Mouse (Mus musculus): ENCODE data around the gene Afmid. TPM values are rescaled to one million over a fixed set of nuclear protein-coding genes. Genes with fewer than 3 reads are reported as not detected.

The Afmid gene
- polyA plus RNA-seq, 1 experiment: 17.7 TPM

DNA sequence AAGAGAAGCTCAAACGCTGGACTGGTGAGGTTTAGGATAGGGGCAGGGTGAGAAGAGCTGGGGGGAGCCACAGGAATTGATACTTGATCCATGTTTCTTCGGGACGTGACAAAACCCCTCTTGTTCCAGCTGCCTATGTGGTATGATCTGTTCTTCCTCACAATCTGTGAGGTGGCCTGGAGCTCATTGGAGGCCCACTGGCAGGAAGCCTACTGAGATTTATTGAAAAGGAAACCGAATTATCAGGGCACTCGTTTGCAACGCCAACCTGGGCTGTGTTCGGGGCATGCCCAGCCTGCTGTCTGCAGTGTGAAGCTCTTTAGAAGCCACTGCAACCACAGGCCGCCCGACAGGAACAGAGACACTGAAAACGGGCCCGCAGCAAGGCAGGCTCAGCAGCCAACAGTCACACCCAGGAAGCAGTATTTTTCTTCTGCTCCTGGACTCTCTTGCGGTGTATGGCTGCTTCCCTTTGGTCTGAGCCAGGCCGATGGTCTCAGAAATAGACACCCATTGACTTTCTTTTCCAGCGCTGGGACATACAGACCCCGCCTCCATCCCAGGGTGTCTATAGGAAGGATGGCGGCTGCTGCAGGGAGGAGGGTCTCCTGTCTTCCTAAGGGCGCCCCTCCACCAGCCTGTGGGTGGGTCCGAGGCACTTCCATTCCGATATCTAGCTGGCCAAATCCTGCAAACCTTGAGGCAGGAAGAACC, 22.7 kb downstream of the Afmid start:
- H3K27ac ChIP-seq (ENCODE audit: control insufficient read depth, insufficient read depth, low read length): peak overlapping the region; percentile 78
- peak; percentile 64 for DNase-seq
- WGBS: 2% methylated on average over 19 of the region's 19 CpGs
- TF ChIP-seq CTCF (IDR thresholded peaks at IDR 0.05; ENCODE audit: borderline replicate concordance, control insufficient read depth, extremely low read depth, insufficient read depth, low read length, poor library complexity) (no peak), POLR2A (IDR thresholded peaks at IDR 0.05; ENCODE audit: control insufficient read depth, extremely low read depth, insufficient read depth, low read length, poor library complexity) (no peak)
- H3K27me3 ChIP-seq (ENCODE audit: control insufficient read depth, insufficient read depth, low read length): no peaks in the 10 kb centered on the region
- peaks cover 12% of the 10 kb centered on the region for H3K4me1 ChIP-seq (replicated peaks; ENCODE audit: control insufficient read depth, insufficient read depth, low read length)
- H3K4me3 ChIP-seq (ENCODE audit: control insufficient read depth, insufficient read depth, low read length): peak overlapping the region; percentile 64
- peaks cover 4% of the 10 kb centered on the region; the same call in 1 of the 2 replicates for H3K36me3 ChIP-seq (ENCODE audit: control insufficient read depth, insufficient read depth, low read length)

DNA sequence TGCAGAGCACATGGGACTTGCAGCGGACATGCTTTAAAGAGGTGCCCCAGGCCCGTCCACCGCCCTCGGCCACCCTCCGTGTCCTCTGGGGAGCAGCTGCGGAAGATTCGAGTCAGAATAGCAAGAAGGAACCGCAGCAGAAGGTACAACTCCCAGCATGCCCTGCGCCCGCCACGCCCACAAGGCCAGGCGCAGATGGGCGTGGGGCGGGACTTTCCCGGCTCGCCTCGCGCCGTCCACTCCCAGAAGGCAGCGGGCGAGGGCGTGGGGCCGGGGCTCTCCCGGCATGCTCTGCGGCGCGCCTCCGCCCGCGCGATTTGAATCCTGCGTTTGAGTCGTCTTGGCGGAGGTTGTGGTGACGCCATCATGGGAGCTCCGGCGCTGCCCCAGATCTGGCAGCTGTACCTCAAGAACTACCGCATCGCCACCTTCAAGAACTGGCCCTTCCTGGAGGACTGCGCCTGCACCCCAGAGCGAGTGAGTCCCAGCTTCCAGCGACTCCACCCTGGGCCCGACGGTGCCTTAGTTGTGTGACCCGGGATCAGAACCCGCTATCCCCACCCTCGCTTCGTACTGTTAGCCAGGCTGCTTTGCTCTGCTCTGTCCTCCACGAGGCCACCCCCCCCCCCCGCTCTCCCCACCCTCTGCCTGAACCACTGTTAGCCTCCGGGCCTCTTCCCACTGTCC, 23.4 kb downstream of the Afmid start, which contains the start of gene Birc5:
TSS of gene Birc5 (plus strand) at position 267 of the 687 bp plus-strand sequence.
- peak; percentile 98 for DNase-seq
- under 1% methylated on average over 51 of the region's 51 CpGs for whole genome bisulfite sequencing
- Histone ChIP-seq H3K27ac (ENCODE audit: control insufficient read depth, insufficient read depth, low read length) (peak within 1 kb of the TSS; percentile 78), H3K27me3 (ENCODE audit: control insufficient read depth, insufficient read depth, low read length) (no peaks in the 10 kb centered on the region), H3K4me1 (replicated peaks; ENCODE audit: control insufficient read depth, insufficient read depth, low read length) (peaks cover 12% of the 10 kb centered on the region), H3K4me3 (ENCODE audit: control insufficient read depth, insufficient read depth, low read length) (peak within 1 kb of the TSS; percentile 64), H3K36me3 (ENCODE audit: control insufficient read depth, insufficient read depth, low read length) (peaks cover 8% of the 10 kb centered on the region; the same call in 1 of the 2 replicates)
- TF ChIP-seq POLR2A (IDR thresholded peaks at IDR 0.05; ENCODE audit: control insufficient read depth, extremely low read depth, insufficient read depth, low read length, poor library complexity) (peak; percentile 94), CTCF (IDR thresholded peaks at IDR 0.05; ENCODE audit: borderline replicate concordance, control insufficient read depth, extremely low read depth, insufficient read depth, low read length, poor library complexity) (peak; percentile 72)

DNA sequence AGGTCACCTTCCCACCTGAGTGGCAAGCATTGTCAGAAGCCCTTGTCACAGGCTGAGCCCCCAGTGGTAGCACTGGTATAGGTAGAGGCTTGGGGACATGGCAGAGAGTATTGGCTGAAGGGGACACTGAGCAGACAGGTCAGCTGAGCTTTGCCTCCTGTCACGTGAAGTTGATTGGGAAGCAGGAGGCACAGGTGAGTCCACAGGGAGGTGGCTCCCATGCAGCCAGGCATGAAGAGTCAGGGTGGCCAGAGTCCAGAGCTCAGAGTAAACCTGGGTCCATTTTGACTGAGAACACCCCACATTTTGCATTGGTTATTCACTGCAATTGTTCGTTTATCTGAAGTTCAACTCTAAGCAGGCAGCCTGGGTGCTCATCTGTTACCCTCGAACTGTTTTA, 27.2 kb downstream of the Afmid start:
- WGBS: 93% methylated on average over 3 of the region's 3 CpGs
- DNase-seq: no peak
- H3K36me3 ChIP-seq (ENCODE audit: control insufficient read depth, insufficient read depth, low read length): peaks cover 36% of the 10 kb centered on the region; the same call in 1 of the 2 replicates

DNA sequence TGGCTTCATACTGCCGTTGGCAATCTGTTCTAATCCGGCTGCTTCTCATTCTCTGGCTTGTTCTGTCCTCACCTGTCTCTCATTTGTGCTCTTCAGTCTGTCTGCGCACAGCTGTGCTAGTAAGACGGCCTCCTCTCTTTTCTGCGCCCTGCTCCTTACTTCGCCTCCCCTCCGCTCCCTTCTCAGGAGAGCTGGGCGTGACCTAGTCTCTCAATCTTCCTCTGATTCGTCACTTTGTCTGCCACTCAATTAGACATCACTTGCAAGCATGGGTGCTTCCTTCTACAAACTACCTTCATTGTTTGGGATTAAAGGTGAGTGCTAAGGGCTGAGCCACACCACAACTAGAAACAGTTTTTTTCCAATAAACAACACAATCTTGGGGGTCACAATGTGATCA, 28.5 kb downstream of the Afmid start:
- DNase-seq: no peak
- TF ChIP-seq CTCF (IDR thresholded peaks at IDR 0.05; ENCODE audit: borderline replicate concordance, control insufficient read depth, extremely low read depth, insufficient read depth, low read length, poor library complexity) (no peak), POLR2A (IDR thresholded peaks at IDR 0.05; ENCODE audit: control insufficient read depth, extremely low read depth, insufficient read depth, low read length, poor library complexity) (no peak)
- H3K27ac ChIP-seq (ENCODE audit: control insufficient read depth, insufficient read depth, low read length): no peak overlapping the region
- WGBS: 94% methylated on average over 9 of the region's 9 CpGs
- peaks cover 36% of the 10 kb centered on the region; the same call in 1 of the 2 replicates for H3K36me3 ChIP-seq (ENCODE audit: control insufficient read depth, insufficient read depth, low read length)
- H3K4me3 ChIP-seq (ENCODE audit: control insufficient read depth, insufficient read depth, low read length): no peak overlapping the region
- H3K4me1 ChIP-seq (replicated peaks; ENCODE audit: control insufficient read depth, insufficient read depth, low read length): peaks cover 6% of the 10 kb centered on the region
- H3K27me3 ChIP-seq (ENCODE audit: control insufficient read depth, insufficient read depth, low read length): no peaks in the 10 kb centered on the region

More for the DNA sequence above, 27.2 kb downstream of the Afmid start:
- TF ChIP-seq CTCF (IDR thresholded peaks at IDR 0.05; ENCODE audit: borderline replicate concordance, control insufficient read depth, extremely low read depth, insufficient read depth, low read length, poor library complexity) (no peak), POLR2A (IDR thresholded peaks at IDR 0.05; ENCODE audit: control insufficient read depth, extremely low read depth, insufficient read depth, low read length, poor library complexity) (no peak)
- Histone ChIP-seq H3K4me3 (ENCODE audit: control insufficient read depth, insufficient read depth, low read length) (no peak overlapping the region), H3K27ac (ENCODE audit: control insufficient read depth, insufficient read depth, low read length) (no peak overlapping the region), H3K27me3 (ENCODE audit: control insufficient read depth, insufficient read depth, low read length) (no peaks in the 10 kb centered on the region), H3K4me1 (replicated peaks; ENCODE audit: control insufficient read depth, insufficient read depth, low read length) (peaks cover 12% of the 10 kb centered on the region)

DNA sequence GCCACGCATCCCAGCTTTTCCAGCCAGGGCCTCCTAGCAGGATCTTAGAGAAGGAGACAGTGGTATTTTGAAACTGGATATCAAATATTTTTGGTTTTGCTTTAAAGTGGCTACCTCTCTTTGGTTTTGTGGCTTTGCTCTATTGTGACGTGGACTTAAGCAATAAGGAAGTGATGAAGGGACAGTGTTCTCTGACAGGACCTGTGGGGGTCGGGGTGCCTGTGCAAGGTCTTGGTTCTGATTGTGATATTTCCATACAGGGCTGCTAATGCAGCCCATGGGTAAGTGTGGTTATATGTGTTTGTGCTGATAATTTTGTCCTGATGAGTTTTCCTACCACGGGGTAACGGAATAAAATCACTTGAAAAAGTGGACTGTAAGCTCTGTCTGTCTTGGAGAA, 29.6 kb downstream of the Afmid start:
- WGBS: 90% methylated on average over 5 of the region's 5 CpGs
- Histone ChIP-seq H3K4me3 (ENCODE audit: control insufficient read depth, insufficient read depth, low read length) (no peak overlapping the region), H3K27ac (ENCODE audit: control insufficient read depth, insufficient read depth, low read length) (no peak overlapping the region), H3K36me3 (ENCODE audit: control insufficient read depth, insufficient read depth, low read length) (peaks cover 36% of the 10 kb centered on the region; the same call in 1 of the 2 replicates), H3K4me1 (replicated peaks; ENCODE audit: control insufficient read depth, insufficient read depth, low read length) (peaks cover 4% of the 10 kb centered on the region), H3K27me3 (ENCODE audit: control insufficient read depth, insufficient read depth, low read length) (no peaks in the 10 kb centered on the region; the same call in 1 of the 2 replicates)
- TF ChIP-seq POLR2A (IDR thresholded peaks at IDR 0.05; ENCODE audit: control insufficient read depth, extremely low read depth, insufficient read depth, low read length, poor library complexity) (no peak), CTCF (IDR thresholded peaks at IDR 0.05; ENCODE audit: borderline replicate concordance, control insufficient read depth, extremely low read depth, insufficient read depth, low read length, poor library complexity) (no peak)
- DNase-seq: no peak

DNA sequence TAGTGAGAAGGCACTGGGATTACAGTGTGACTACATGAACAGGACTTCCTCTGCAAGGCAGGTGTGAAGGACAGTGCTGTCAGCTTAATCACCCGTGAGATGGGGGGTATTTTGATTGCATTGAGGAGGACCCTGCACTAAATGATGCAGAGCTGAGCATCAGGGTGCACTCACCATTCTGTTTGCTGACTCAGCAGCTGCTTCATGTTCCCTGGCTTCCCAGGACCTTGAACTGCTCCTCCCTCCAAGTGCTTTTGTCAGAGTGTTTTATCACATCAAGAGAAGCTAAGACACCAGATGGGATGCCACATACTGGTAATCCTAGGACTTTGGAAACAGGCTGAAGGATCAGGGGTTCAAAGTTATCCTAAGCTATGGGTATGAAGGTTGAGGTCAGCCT, 30.3 kb downstream of the Afmid start:
- WGBS: 89% methylated on average over 1 of the region's 1 CpGs
- Histone ChIP-seq H3K36me3 (ENCODE audit: control insufficient read depth, insufficient read depth, low read length) (peaks cover 36% of the 10 kb centered on the region; the same call in 1 of the 2 replicates), H3K4me1 (replicated peaks; ENCODE audit: control insufficient read depth, insufficient read depth, low read length) (peaks cover 4% of the 10 kb centered on the region; the same call in 1 of the 2 replicates), H3K27ac (ENCODE audit: control insufficient read depth, insufficient read depth, low read length) (no peak overlapping the region), H3K4me3 (ENCODE audit: control insufficient read depth, insufficient read depth, low read length) (no peak overlapping the region), H3K27me3 (ENCODE audit: control insufficient read depth, insufficient read depth, low read length) (no peaks in the 10 kb centered on the region; the same call in 1 of the 2 replicates)
- no peak for TF ChIP-seq CTCF (IDR thresholded peaks at IDR 0.05; ENCODE audit: borderline replicate concordance, control insufficient read depth, extremely low read depth, insufficient read depth, low read length, poor library complexity)
- TF ChIP-seq POLR2A (IDR thresholded peaks at IDR 0.05; ENCODE audit: control insufficient read depth, extremely low read depth, insufficient read depth, low read length, poor library complexity): no peak
- DNase-seq: no peak
